Mouse (Mus musculus) megakaryocyte-erythroid progenitor cell, adult 5-6 weeks (primary cell): Measurements from ENCODE around the gene Cd200r3. TPM values are rescaled to one million over a fixed set of nuclear protein-coding genes. Genes with fewer than 3 reads are reported as not detected.

Source experiments
- ATAC-seq: replicated peaks from 2 replicates; pipeline ENCODE4 v1.8.0; 2016; ENCODE audit warnings: mild to moderate bottlenecking, inconsistent platforms; ENCODE audit not compliant: severe bottlenecking, poor library complexity, low FRiP score, low TSS enrichment
- total RNA-seq, 2 experiments: library from RNA; stranded (forward) in 1 of 2; stranded (reverse) in 1 of 2; fragments of 200-1000, 215-1000 nt in 1 of 2; fragments of >200 nt in 1 of 2; fragmentation: Nextera tagmentation in 1 of 2; gene quantifications; 2 replicates each; pipeline ENCODE4 v1.2.3; 2014 to 2017

Gene Cd200r3
- total RNA-seq, 2 experiments from 2014 or later = 0.05 TPM; not detected in 1

GRCm38 (mm10) chr16:44984925-44985324 lies 41.4 kb downstream of the Cd200r3 start:
- no peak for ATAC-seq

- no peak for ATAC-seq
Measured at GRCm38 (mm10) chr16:44986029-44986428, 42.6 kb downstream of the Cd200r3 start.

DNA sequence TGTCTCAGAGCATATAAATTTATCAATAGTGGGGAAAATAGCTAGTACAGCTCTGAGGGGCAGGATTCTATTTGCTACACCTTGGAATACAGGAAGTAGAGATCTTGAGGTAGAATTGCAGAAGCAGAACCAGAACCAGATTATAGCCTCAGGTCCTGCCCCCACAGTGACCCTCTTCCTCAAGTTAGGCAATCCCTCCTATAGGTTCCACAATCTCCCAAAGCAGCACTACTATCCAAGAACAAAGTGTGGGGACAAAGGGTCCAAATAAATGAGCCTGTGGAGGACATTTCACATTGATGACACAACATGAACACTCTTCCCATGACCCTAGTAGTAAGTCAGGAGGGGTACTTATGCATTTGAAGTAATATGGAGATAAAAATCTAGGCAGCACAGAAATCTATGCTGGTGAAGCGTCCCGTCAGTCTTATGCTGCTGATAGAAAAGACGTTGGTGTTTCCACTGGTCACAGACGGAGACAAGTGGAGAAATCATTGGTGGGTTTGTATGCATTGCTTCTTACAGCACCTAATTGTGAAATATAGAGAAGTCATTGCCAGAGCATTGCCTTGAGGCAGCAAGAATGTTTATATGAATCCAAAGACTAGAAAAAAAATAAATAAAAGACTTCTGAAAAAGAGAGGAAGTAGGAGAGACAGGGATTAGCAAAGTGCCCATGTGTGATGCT lies 45.3 kb downstream of the Cd200r3 start:
- no peak for ATAC-seq

GRCm38 (mm10) chr16:44993319-44994019 lies 50.0 kb downstream of the Cd200r3 start:
- ATAC-seq = no peak

- ATAC-seq = no peak
Measured at GRCm38 (mm10) chr16:44994206-44994953, 50.9 kb downstream of the Cd200r3 start.

DNA sequence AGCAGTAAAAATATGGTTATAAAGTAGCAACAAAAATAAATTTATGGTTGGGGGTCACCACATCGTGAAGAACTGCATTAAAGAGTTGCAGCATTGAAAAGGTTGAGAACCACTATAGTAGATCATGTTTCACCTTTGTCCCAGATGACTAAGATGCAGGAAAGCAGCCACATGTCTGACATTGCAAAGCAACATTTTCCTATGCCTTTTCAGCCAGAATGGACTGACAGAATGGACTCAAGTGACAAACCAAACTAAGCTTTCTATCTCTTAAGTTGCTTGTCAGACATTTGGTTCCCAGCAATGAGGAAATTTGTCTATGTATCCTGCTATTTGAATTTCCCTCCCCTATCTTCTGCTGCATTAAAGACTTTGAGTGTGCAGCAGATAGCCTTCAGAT lies 51.6 kb downstream of the Cd200r3 start:
- ATAC-seq = no peak

DNA sequence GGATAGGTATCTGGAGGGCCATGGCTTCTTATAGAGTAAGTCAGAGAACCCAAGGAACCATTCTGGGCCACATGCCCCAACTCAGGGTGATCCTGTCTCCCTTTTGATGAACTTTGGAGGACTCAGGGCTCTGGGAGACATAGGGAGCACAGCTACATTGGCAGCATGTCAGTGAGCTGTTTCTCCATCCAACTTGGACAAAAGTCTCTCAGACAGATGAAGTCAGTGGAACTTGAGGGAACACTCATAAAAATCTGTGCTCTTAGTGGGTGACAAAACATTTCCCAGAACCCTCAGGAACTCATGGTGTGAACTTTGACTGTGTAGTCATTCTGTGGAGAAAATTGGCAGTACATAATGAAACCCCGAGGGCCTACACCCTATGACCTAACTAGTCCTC lies 53.2 kb downstream of the Cd200r3 start:
- ATAC-seq = no peak

- no peak for ATAC-seq
Measured at GRCm38 (mm10) chr16:44999537-44999936, 56.1 kb downstream of the Cd200r3 start.

DNA sequence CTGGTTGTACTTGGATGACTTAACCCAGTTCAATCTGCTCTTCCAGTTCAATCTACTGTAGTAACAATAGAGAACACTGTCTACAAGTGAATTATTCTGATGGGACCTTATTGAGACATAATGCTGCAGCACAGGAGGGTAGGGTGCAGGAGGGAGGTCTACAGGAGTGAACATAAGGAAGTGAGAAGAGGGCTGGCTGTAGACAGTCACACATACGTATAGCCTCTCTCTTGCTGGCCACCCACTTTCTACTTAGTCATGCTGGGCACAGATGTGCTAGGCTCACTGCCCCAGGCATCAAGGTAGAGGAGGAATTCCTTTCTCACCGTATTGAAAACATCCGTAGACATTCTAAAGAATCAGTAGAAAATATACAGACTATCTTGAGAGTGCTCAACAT lies 61.0 kb downstream of the Cd200r3 start:
- ATAC-seq = no peak

DNA sequence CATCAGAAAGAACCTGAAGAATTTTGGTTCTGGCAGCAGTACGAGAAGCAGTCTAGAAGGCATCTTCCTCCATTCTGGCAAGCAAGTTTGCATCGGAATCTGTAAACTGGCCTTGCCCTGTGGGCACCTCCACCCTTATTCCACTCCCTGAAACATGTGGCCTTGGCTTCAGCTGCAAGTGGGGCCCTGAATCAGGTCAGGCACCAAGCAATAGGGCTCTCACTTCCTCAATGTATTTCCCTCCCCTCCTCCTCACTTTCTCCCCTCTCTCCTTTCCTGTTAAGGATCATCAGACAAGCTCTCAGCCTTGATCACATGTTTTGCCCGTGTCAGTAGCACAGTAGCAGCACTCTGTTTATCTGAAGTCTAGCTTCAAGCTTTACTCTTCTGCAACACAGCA lies 61.8 kb downstream of the Cd200r3 start:
- no peak for ATAC-seq

DNA sequence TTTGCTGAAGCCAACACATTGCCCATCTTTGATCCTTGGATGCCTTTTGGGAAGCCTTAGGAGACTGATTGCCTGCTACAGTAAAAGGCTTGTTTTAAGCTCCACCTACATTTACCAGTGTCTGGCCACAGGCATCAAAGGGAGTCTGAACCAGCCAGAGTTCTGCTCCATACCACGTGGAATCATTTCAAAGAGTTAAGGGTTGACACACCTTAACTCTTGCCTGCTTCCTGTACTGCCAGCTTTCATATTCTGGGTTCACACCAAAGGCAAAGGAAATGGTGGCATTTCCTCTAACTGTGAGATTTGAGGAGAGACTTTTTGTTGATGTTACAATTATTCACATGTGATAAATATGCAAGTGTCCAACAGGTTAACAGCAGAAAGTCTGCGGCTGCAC lies 63.5 kb downstream of the Cd200r3 start:
- ATAC-seq = no peak

GRCm38 (mm10) chr16:45007807-45008206 lies 64.3 kb downstream of the Cd200r3 start:
- no peak for ATAC-seq

DNA sequence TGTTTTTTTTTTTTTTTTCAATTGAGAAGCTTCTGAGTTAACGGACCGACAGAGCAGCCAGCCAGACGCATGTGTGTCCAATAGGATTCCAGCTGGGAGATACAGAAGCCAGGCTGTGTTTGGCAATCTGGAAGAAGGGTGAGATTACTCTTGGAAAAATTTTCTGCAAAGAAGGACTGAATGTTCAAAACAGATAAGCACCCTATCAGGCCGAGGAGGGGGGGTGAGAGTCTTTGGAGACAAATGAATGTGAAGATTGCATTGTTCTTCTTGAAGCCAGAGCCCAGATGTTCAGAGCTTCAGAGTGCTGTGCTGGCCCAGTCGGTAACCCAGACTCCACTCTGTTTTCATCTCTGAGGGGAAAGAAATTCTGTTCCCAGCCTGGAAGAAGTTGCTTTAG lies 66.2 kb downstream of the Cd200r3 start:
- ATAC-seq = no peak

DNA sequence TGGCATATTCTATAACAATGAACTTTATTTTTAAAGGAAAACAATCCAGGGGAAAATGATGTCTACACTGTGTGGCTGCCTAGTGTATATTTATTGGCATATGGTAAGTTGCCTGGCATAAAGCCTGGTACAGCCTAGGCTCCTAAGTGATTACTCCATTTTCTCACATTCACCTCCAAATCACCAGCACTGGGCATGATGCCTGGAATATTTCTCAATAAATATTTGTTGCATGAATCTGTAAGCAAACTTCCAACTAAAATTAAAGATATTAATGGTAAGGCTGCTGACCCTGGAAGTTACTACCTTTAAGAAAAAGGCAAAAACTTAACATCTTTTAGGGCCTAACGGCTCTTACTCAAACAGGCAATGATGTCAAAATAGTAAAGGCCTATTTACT lies 72.1 kb downstream of the Cd200r3 start:
- no peak for ATAC-seq

DNA sequence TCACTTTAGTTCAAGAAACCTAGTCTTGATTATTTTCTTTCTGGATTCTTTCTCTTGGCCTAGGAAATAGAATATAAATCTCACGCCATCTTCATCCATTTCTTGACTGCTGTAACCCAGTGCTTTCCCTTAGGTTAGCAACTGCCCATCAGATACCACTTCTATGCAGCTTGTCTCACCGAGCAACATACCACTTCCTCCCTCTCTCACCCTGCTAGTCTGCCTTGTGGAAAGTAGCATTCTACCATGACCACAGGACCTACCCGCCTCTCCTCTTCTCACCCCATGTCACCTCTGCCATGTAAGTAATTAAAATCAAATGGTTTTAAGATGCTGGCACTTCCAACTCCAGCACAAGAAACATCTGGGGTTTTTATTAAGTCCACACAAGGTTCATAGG lies 73.0 kb downstream of the Cd200r3 start:
- no peak for ATAC-seq

DNA sequence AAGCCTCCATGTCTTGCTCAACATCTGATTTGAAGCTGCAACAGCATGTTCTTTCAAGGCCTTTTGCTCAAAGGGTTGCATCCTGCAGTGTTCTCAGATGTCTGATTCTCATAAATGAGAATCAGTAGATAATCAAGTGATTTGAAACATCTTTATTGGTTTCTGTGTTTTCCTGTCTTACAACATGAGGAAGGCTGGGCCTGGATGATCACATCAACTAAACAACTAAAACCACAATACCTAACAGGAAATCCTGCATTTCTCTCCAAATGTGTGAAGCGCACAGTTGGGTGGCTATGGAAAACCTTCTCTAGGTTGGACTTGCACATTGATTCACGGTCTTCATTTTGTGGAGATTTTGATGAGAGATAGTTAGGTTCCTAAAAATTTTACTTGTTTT lies 75.4 kb downstream of the Cd200r3 start:
- ATAC-seq = no peak

- no peak for ATAC-seq
Measured at GRCm38 (mm10) chr16:45020055-45020454, 76.6 kb downstream of the Cd200r3 start.

GRCm38 (mm10) chr16:45020669-45021309 lies 77.3 kb downstream of the Cd200r3 start:
- ATAC-seq = no peak

DNA sequence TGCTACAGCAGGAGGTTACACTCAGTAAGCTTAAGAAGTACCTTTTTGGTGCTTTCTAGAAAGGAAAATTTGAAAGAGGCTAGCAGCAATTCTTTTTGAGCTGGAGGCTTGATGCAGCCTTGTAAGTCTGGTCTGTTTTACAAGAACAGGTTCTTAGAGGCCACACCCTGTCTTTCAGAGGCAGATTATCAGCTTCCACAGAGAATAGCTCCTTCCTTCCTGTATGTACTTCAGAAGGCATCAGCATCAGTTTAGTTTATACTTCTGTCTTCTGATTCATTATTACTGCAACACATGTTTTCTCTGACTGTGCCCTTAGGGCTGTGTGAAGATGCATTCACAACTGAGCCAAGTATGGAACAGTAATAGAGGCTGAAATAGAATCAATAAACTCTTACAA lies 78.0 kb downstream of the Cd200r3 start:
- ATAC-seq = no peak

- ATAC-seq = peak; percentile 87
Measured at GRCm38 (mm10) chr16:45023904-45024303, 80.4 kb downstream of the Cd200r3 start.
